Mouse (Mus musculus) B cell, adult 62 days (primary cell): ENCODE results near the gene Epb41l5. TPM values are rescaled to one million over a fixed set of nuclear protein-coding genes. Genes with fewer than 3 reads are reported as not detected.

Experiments used
- total RNA-seq: library from RNA; stranded (reverse); gene quantifications from 4 replicates; pipeline ENCODE4 v1.2.4, GENCODE M21; 2023

Epb41l5 gene
- total RNA-seq: 4.5 to 6.4 TPM (median 5.5 TPM) in 4 replicates

GRCm38 (mm10) chr1:119648205-119649111 is at the start of gene Epb41l5:
Gene Epb41l5 (minus strand): TSS chr1:119649000.

GRCm38 (mm10) chr1:119525689-119526591 is 122.9 kb downstream of the Epb41l5 start, which contains the start of gene Tmem185b:
Gene Tmem185b (plus strand): TSS chr1:119526160.

GRCm38 (mm10) chr1:119504260-119505062 is 144.3 kb downstream of the Epb41l5 start, which contains the start of gene Ralb:
Gene Ralb (minus strand): TSS chr1:119504794.

Other genes with a start within 250 kb of the Epb41l5 start
- gene Inhbb, start 226.8 kb downstream of the Epb41l5 start, total RNA-seq: not detected in 4 replicates
- gene Ralb, start 144.2 kb downstream of the Epb41l5 start, total RNA-seq: 8.9 to 10.7 TPM (median 9.5 TPM) in 4 replicates
- 19.7 to 26.6 TPM (median 24.4 TPM) in 4 replicates for gene Tmem185b, start 122.8 kb downstream of the Epb41l5 start, total RNA-seq
- 31.0 to 38.7 TPM (median 37.7 TPM) in 4 replicates for gene Ptpn4, start 188.6 kb upstream of the Epb41l5 start, total RNA-seq